Mouse (Mus musculus) CH12.LX (cell line): Measurements from ENCODE around the gene 6430531B16Rik.

Source experiments
- KAT2A ChIP-seq: IDR thresholded peaks from 2 replicates; pipeline ENCODE4 v1.6.1; 2012; ENCODE audit warnings: low read length, improper control_type of control experiment, inconsistent platforms; ENCODE audit not compliant: insufficient replicate concordance
- MAFK ChIP-seq: IDR thresholded peaks from 2 replicates; pipeline ENCODE4 v1.6.1; 2011; ENCODE audit warnings: low read length, improper control_type of control experiment; ENCODE audit not compliant: insufficient replicate concordance
- POLR2A ChIP-seq: IDR thresholded peaks from 2 replicates; pipeline ENCODE4 v1.6.1; 2011; ENCODE audit warnings: low read depth, mild to moderate bottlenecking, improper control_type of control experiment, low read length

DNA sequence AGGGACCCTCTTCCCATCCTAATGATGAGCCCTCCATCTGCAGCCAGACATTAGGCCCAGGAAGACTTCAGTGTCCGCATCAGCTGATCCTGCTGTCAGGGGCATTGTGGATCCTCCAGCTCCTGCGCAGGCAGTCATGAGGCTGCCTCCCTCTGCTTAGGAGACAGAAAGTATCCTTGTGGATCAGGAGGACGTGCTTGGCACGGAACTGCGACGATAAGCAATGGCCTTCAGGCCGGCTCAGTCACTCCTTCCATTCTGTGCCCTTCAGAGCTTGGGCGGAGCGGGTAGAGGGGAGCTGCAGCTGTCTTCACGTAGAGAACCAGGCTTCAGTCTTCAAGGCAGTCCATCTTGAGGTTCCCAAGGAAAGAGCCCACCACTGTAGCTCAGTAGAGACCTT, 17.4 kb downstream of the 6430531B16Rik start:
- no peak for TF ChIP-seq POLR2A
- no peak for TF ChIP-seq KAT2A
- no peak for TF ChIP-seq MAFK
